Mouse (Mus musculus): ENCODE data around the gene Wipi1. TPM values are rescaled to one million over a fixed set of nuclear protein-coding genes. Genes with fewer than 3 reads are reported as not detected.
"Not testable (repeated sequence)": the region's sequence is repeated elsewhere in the genome, so short reads cannot be mapped to it uniquely, and the experiment has no call there.

Gene Wipi1
- total RNA-seq (2021) (10 to 100 TPM; 35.4 to 38.6 TPM), polyA plus RNA-seq (2012; rRNA removed) (14.8 and 22.1 TPM in 2 replicates)
- long read RNA-seq, transcript Wipi1-202 (13 exons, 2,050 nt), result major isoform, 23 of 32 reads
- long read RNA-seq, partial matches to known transcripts, result 0 of 32 reads
- long read RNA-seq, other reads (novel, unspliced or antisense), result 4 of 32 reads

- DNase-seq, result peak; percentile 100
These were observed at the start of gene Wipi1 for GRCm38 (mm10) chr11:109611303-109612149. TSS of gene Wipi1 (minus strand) at chr11:109611967.

- DNase-seq, result not testable (repeated sequence)
These were observed 48.8 kb upstream of the Wipi1 start for GRCm38 (mm10) chr11:109660526-109660925.

GRCm38 (mm10) chr11:109656232-109656631 lies 44.5 kb upstream of the Wipi1 start:
- no peak for DNase-seq

- DNase-seq, result no peak
These were observed 42.8 kb upstream of the Wipi1 start for GRCm38 (mm10) chr11:109654581-109654980.

- DNase-seq, result no peak
These were observed 41.4 kb upstream of the Wipi1 start for GRCm38 (mm10) chr11:109653201-109653600.

- DNase-seq, result no peak
These were observed 40.7 kb upstream of the Wipi1 start for GRCm38 (mm10) chr11:109652505-109652904.

GRCm38 (mm10) chr11:109651566-109652024 lies 39.8 kb upstream of the Wipi1 start:
- DNase-seq, result peak; percentile 62

GRCm38 (mm10) chr11:109650788-109651565 lies 39.2 kb upstream of the Wipi1 start:
- DNase-seq, result peak; percentile 95

- DNase-seq, result peak; percentile 82
These were observed 38.4 kb upstream of the Wipi1 start for GRCm38 (mm10) chr11:109649975-109650701.

GRCm38 (mm10) chr11:109649206-109649605 lies 37.4 kb upstream of the Wipi1 start, which contains the start of gene Prkar1a:
TSS of gene Prkar1a (plus strand) at chr11:109649405.
- no peak for DNase-seq

GRCm38 (mm10) chr11:109648510-109648909 lies 36.7 kb upstream of the Wipi1 start:
- no peak for DNase-seq

GRCm38 (mm10) chr11:109641498-109642222 lies 29.9 kb upstream of the Wipi1 start:
- peak; percentile 88 for DNase-seq

- DNase-seq, result no peak
These were observed 24.2 kb upstream of the Wipi1 start for GRCm38 (mm10) chr11:109635871-109636395.

GRCm38 (mm10) chr11:109634928-109635327 lies 23.2 kb upstream of the Wipi1 start:
- DNase-seq, result peak; percentile 37

GRCm38 (mm10) chr11:109629021-109629521 lies 17.3 kb upstream of the Wipi1 start:
- no peak for DNase-seq

- no peak for DNase-seq
These were observed 16.3 kb upstream of the Wipi1 start for GRCm38 (mm10) chr11:109628099-109628498.

GRCm38 (mm10) chr11:109627648-109628047 lies 15.9 kb upstream of the Wipi1 start:
- no peak for DNase-seq

GRCm38 (mm10) chr11:109623238-109623637 lies 11.5 kb upstream of the Wipi1 start:
- no peak for DNase-seq

- peak; percentile 45 for DNase-seq
These were observed 10.8 kb upstream of the Wipi1 start for GRCm38 (mm10) chr11:109622518-109623037.

GRCm38 (mm10) chr11:109621183-109621582 lies 9.4 kb upstream of the Wipi1 start:
- DNase-seq, result peak; percentile 65

All from adrenal gland, adult 2 months (tissue).